Mouse (Mus musculus): Measurements from ENCODE around the gene Syde2. TPM values are rescaled to one million over a fixed set of nuclear protein-coding genes. Genes with fewer than 3 reads are reported as not detected.

Syde2 gene
- total RNA-seq, 2 experiments from 2014 or later, result 2.6 TPM

DNA sequence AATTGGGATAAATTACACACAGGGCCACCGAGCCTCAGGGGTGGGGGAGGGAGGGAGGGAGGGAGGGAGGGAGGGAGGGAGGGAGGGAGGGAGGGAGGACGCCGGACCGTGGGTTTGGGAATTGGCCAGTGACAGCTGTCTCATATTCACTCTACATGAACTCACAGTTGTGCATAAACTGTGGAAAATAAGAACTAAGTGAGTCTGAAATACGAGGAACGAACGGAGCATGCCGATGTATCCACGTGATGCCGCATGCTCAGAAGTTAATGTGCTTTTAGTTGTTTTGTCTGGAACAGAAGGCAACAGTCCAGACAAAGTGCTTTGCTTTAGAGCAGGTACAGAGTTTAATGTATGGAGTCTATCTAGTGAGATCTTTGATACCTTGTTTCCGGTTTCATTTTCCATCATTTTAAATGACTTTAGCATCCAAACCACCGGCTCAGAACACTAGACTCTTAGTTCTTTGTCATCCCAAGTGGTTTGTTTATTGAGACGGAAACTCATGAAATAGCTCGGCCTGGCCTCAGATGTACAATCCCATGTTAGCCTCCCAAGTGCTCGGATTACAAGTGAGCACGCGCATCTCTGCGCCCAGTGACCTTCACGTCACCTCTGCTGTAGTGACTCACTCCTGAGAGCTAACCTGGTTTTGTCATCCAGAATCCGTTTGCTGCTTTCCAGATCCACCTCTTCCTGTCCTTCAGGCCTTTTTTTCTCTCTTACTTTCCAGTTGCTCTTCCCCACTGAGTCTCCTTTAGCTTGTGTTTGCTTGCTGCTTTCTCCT lies 22.4 kb downstream of the Syde2 start:
- DNase-seq (ENCODE audit: low spot score in 2 of 2), result no peak

DNA sequence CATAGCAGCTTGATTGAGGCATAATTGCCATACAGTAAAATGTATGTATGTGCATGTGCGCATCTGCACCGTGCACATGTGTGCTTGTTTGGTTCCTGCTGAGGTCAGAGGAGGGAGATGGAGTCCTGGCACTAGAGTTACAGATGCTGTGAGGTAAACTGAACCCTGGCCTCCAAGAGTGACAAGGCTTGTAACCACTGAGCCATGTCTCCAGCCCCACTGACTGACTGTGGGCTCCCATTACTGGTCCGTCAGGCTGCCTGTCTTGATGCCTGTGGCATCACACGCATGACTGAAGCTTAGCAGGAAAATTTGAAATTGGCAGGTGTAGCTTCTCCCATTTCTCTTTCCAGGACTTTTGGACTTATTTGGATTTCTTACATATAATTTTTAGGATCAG lies 23.1 kb downstream of the Syde2 start:
- no peak for DNase-seq (ENCODE audit: low spot score in 2 of 2)

DNA sequence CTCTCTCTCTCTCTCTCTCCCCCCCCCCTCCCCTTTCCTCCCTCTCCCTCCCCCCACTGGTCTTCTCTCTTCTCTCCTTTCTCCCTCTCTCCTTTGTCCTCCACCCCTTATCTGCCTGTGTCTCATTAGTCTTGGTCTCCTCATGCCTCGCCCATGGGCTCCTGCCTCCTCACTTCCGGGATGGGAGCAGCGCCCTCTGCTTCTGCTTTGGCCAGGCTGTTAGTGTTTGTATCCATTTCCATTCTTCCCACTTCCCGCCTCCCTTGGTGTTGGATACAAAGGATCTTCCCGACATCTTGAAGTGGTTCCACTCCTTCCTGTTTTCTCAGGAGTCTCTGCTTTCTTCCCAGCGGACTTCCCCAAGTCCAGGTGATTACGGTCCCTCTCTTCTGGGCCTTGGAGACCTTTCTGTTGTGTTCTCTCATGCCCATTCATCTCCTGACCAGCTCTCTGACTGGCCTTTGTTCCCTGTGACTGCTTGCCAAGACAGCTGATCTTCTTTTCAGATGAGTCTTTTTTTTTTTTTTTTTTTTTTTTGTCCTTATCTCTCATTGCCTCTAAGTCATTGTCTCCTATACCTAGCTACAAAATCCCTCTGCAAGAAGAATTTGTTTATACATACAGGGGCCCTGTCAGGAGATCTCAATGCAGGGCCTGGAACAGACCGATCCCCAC lies 24.0 kb downstream of the Syde2 start:
- DNase-seq (ENCODE audit: low spot score in 2 of 2), result no peak

DNA sequence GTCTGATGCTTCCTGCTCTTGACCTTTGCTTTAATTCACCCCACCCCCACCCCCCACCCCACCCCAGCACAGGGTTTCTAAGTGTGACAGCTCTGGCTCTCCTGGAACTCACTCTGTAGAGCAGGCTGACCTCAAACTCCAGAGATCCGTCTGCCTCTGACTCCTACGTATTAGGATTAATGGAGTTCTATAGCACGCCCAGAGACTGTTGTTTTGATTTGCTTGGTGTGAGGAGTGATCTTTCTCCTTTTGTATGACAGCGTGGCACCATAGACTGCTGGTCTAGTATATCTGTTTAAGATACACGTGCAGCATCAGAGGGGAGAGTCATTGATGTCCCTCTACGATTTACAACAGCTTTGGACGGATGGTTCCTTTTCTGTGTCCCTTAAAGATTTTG lies 25.8 kb downstream of the Syde2 start:
- DNase-seq (ENCODE audit: low spot score in 2 of 2), result no peak

DNA sequence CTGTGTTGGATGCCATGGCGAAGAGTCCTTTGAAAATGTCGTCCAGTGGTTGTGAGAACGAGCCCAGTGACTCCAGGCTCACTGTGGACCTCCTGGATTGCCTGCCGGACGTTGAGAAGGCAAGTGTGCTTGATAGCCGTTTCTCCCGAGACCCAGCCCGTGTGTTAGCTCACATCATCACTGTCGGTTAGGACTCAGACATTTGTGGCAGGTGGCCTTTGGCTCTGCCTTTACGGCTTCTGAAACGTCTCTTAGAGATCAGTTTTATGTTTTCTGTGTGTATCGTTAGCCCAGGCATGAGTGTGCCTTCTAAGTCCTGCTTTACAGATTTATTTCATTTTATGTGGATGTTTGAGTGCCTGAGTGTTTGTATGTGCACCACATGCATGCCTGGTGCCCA lies 26.7 kb downstream of the Syde2 start:
- no peak for DNase-seq (ENCODE audit: low spot score in 2 of 2)

DNA sequence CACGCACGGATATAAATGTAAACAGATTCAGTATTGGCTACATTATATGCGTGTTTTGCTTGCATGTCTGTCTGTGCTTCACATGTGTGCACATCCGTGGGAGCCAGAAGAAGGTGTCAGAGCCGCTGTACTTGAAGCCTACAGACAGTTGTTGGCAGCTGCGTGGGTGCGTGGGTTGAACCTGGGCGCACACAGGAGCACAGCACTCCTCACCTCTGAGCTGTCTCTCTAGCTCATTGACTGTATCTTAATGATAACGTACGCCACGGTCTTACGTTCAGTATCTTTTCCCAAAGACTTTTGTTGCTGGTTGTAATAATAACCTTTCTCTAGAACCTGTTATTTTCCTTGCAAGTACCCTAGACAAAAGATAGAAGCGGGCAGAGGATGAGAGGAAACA lies 29.3 kb downstream of the Syde2 start:
- no peak for DNase-seq (ENCODE audit: low spot score in 2 of 2)

DNA sequence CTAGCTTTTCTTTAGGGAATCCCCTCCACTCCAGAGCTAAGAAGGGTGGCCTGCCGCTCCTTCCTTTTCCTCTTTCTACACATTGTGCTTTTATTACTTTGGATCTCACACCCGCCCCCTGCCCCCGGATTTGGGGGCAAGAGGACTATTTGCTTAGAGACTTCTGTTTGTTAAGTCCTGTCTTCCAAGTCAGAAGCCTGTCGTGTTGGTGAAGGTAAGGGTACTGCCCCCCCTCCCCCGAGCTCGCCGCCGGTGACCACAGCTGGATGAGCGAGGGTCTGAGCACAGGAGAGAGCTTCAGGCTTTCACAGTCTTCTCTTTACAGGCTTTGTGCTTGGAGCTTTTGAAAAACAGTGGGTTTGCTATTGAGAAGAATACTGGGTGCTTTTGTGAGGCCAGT lies 29.9 kb downstream of the Syde2 start:
- DNase-seq (ENCODE audit: low spot score in 2 of 2), result no peak

DNA sequence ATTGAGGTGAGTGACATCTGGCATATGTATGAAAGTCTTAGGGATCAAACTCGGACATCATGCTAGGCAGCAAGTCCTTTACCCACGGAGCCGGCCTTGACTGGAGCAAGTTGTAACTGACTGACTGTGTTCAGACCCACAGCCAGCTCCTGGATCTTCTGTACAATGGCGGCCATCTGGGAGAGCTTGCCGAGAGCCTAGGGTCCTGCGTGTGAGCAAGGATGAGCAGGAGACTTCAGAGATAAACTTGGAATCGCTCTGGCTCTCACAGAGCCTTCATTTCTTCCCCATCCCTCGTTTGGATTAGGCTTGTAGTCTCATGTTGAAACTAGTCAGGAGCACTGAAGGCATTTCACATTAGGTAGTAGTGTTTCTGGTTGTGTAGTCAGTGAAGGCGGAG lies 34.6 kb downstream of the Syde2 start:
- DNase-seq (ENCODE audit: low spot score in 2 of 2), result no peak

DNA sequence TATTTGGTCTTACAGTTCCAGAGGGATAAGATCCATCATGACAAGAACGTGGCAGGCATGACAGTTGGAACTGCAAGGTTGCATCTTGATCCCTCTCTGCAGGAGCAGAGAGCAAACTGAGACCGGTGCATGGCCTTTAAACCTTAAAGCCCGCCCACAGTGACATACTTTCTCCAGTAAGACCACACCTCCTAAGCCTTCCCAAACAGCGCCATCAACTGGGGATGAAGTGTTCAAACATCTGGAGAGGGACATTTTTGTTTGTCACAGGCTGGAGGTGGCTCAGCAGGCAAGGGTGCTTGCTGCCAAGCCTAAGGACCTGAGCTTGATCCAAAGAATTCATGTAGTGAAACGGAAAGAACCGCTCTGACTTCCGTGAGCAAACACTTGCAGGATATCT lies 37.1 kb downstream of the Syde2 start:
- no peak for DNase-seq (ENCODE audit: low spot score in 2 of 2)

DNA sequence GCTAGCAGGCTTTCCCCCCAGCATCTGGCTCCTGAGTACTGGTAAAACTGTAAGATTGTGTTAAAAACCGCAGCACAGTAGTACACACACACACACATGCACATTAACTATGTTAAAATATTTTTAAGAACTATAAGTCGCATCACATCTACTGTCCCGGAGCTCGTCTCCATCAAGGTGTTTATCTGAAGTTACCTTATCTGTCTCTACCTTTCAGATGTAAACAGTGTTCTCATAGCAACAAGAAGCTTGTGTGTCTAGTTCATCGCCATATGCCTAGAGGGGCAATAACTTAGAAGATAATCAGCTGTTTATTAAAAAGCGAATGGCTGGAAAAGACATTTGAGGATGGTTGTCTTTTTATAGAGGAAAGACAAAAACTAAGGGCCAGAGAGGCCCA lies 37.8 kb downstream of the Syde2 start:
- no peak for DNase-seq (ENCODE audit: low spot score in 2 of 2)

DNA sequence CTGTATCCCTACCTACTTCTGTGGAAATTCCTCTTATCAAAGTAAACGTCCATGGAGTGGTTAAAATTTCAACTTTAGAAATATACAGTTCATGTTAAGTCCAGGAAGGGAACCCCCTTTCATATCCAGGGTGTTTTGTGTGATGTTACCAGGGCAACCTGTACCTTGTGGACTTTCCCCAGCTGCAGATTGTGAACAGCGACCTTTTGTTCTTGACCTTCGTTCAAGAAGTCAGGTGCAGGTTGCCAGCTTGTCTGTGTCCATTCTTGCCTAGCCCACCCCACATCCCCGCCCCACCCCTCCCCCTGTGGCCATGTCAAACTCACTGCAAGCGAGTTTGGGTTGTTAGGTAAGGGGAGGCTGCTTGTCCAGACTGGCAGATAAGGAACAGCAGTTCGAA lies 39.4 kb downstream of the Syde2 start:
- DNase-seq (ENCODE audit: low spot score in 2 of 2), result no peak

DNA sequence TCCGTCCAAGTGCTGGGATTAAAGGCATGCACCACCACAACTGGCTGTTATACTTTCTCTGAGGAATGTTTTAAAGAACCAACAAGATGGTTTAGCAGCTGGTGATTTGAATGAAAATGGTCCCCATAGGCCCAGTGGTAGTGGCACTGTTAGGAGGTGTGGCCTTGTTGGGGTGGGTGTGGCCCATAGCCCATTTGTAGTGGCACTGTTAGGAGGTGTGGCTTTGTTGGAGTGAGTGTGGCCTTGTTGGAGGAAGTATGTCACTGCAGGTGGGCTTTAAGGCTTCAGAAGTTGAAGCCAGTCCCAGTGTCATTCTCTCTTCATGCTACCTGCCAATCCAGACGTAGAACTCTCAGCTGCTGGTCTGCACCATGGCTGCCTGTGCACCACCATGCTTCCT lies 40.7 kb downstream of the Syde2 start:
- DNase-seq (ENCODE audit: low spot score in 2 of 2), result no peak

DNA sequence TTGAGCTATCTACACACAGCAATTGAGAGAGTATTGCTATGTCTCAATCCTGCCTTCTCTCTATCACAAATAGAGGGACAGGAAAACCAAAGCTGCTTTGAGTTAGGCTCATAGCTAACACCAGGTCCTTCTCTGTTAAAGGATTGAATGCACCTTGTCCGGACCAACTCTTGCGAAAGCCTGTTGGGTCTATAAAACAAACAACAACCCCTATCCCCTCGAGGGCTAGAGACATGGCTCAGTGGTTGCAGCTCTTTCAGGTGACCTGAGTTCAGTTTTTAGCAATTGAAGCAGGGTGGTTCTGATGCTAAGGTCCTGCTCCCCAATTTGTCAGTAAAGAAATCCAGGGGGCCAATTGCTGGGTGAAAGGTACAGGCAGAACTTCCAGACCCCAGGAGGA lies 41.6 kb downstream of the Syde2 start:
- no peak for DNase-seq (ENCODE audit: low spot score in 2 of 2)

DNA sequence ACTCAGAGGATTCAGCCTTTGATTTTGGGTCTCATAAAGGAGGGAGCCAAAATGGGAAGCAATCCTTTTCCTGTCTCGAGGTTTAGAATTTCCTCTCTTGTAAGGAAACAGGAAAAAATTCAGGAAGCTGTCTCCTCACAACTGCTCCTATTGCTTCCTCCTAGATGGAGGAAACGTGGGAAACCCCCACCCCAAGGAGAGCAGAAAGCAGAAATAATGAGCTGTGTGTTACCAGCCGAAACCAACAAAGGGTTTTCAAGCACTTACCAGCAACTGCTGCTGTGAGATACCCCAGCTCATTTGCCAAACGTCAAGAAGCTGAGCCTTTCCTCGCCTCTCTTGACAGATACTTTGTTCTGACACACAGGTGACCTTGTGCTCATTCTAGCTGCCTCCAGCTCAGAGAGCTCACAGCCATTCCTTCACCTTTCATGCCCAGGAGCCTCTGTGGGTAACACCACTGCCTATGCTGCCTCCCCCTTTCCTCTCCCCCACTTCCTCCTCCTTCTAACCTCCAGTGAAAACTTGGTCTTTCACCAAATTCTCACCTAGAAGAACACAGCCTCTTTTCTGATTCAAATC lies 42.7 kb downstream of the Syde2 start:
- no peak for DNase-seq (ENCODE audit: low spot score in 2 of 2)

DNA sequence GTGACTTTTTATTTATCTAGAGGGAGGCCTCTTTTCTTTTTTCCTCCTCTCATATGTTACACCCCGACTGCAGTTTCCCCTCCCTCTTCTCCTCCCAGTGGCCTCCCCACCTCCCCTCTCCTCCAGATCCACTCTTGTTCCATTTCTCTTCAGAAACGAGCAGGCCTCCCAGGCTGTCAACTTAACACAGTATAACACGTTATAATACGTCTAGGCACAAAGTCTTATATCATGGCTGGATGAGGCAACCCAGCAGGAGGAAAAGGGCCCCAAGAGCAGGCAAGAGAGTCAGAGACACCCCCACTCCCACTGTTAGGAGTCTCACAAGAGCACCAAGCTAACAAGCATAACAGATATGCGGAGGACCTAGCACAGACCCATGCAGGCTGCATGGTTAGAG lies 45.3 kb downstream of the Syde2 start:
- no peak for DNase-seq (ENCODE audit: low spot score in 2 of 2)

DNA sequence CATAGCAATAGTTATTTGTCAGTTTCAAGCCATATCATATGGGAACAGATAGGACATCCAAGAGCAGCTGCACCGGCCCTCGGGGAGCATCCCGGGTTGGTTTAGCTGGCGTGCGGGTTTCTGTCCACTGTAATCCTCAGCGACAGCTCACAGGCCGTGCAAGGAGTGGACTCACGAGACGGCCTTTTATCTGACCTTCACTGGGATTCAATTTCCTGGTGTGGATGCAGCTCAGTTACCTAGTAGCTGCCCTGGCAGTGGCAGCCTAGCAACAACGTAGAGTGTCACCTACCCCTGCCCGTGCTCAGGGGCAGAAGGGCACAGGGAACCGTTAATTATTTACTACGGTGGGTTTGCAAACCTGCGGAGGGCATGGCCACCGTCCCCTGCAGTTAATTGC lies 50.2 kb downstream of the Syde2 start:
- DNase-seq (ENCODE audit: low spot score in 2 of 2), result no peak

DNA sequence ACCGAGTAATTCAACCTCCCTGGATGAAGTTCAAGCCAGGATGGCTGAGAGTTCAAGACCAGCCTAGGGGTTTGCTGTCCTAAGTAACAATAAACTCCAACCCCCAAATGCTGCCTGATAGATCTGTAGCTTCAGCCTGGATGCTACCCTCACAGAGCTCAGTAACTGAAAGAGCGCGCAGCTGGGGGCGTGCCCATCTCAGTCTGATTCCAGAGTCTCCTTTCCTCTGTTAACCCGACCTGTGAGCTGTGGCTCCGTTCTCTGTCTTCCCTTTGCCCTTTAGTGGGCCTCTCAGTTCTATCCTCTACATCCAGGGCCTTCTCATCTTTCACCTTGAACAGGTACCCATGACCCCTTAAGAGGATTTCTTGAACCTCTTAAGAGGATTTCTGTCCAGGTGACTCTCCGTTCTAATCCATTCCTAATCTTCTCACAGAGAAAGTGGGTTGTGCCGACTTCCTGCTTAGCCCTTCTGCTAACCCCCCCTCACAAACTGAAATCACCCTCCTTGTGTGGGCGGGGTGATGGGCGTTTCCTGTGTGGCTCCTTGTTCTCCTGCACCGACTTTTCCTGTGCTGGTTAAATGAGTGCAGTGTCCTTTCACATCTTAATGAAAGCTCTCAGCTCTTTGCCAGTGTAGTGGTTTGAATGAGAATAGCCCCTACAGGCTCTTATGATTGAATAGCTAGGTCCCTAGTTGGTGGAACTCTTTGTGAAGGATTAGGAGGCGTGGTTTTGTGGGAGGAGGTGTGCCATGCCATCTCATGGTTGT lies 51.6 kb downstream of the Syde2 start:
- DNase-seq (ENCODE audit: low spot score in 2 of 2), result no peak

DNA sequence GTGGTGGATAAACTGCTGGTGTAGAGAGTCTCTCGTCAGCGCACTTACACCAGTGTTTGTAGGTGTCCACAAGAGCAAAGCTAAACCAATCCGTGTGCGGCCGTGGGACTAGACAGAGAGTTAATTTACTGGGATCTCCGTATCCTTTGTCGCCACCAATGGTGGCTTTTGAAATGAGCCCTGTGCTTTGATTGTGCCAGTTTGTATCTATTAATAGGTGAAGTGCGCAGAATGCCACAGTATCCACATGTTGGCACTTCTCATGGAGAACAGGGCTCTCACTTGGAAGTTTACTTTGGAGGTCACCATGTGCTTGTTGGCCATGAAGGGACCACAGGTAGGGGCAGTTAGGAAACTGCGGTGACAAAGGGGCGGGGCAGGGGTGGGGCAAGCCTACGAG lies 53.7 kb downstream of the Syde2 start:
- DNase-seq (ENCODE audit: low spot score in 2 of 2), result no peak

DNA sequence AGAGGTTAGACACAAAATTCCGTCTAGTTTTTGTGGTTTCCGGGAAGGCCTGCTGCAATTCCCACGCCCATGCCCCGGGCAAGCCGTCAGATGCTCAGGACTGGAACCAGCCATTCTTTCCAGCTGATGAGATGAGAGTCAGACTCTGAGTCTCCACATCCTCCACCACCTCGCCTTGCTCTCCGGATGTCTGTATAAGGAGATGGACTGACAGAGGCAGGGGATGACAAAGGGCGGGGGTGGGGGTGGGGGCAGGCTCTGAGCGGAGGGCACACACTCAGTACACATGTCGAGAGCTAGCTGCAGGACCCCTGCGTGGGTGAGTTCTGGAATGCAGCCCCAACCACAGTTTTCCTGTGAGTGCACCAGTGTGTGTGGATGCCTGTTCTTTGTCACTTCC lies 57.3 kb downstream of the Syde2 start:
- DNase-seq (ENCODE audit: low spot score in 2 of 2), result no peak

DNA sequence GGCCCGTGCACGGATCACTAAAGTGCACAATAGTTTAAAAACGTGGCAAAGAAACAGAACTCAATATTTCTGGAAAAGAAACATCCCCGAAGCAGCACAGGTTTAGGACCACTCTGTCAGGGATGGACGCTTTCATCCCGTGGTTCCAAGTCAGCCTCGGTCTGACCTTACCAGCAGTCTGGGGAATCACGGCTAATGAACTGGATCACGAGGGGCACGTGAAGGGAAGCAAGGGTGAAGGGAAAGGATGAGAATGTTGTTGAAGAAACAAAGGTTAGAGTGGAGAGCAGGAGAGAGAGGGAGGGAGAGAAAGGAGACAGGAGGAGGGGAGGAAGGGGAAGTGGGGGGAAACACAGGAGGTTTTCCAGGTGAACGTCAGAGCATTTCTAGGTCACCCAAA lies 58.4 kb downstream of the Syde2 start:
- no peak for DNase-seq (ENCODE audit: low spot score in 2 of 2)

DNA sequence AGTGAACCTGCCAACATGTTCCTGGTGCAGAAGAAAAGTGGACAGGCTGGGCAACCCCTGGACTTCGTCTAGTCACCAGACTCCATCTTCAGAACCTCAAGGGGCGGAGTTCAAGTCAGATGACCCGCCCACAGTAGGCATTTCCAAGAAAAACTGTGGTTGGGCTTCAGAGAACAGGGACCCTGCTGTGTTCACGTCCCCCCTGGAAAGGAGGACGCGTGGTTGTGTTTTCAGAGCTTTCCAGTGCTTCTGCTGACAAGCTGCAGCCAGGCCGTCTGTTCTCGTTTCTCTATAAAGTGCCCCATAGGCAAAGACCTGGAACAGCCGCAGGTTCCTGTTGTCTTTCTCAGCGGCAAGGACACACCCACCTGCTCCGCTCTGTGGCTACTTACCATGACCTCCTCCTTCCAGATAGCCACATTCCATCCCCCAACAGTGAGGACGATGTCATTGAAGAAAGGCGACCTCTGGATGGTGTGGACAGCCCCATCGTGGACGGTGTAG lies 60.1 kb downstream of the Syde2 start:
- no peak for DNase-seq (ENCODE audit: low spot score in 2 of 2)

DNA sequence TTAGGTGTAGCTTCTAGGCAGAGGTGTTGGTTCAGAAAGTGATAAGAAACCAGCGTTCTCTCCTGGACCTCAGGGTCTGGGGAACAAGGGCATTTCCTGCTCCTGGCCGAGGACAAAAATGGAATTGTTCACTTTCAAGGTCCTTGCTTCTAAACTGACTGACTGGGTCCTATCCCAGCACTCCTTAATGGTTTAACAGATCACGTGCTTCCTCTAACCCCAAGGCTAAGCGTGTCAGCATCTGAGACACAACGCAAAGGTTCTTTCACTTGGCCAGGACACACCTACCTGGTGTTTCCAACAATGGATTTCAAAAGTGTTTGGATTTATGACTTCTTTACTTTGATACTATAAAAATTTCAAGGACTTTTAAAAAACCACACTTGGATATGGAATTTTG lies 62.3 kb downstream of the Syde2 start:
- no peak for DNase-seq (ENCODE audit: low spot score in 2 of 2)

Data from left cerebral cortex, adult 18-20 months (tissue).